Mouse (Mus musculus) forebrain, embryonic 14.5 days (tissue): ENCODE measurements around the gene Gm7544. TPM values are rescaled to one million over a fixed set of nuclear protein-coding genes. Genes with fewer than 3 reads are reported as not detected.

Experiments used
- polyA plus RNA-seq: library from polyadenylated mRNA; unstranded; fragments of >200 nt; fragmentation: Nextera tagmentation; extraction: Ambion mirVana; gene quantifications from 2 replicates; pipeline ENCODE4 v1.2.1, GENCODE M21; 2014

Gene Gm7544
- polyA plus RNA-seq, 1 experiment from 2014 or later: not detected

Other genes starting within 250 kb of the Gm7544 start
- 462 and 492 TPM in 2 replicates for gene Mff, start 231.1 kb downstream of the Gm7544 start, polyA plus RNA-seq
- not detected in 2 replicates for gene Tm4sf20, start 187.6 kb downstream of the Gm7544 start, polyA plus RNA-seq
- gene Gm47791, start 184.8 kb downstream of the Gm7544 start, polyA plus RNA-seq: not detected in 2 replicates
- gene Agfg1, start 116.5 kb downstream of the Gm7544 start, polyA plus RNA-seq: 40.4 and 42.3 TPM in 2 replicates
- not detected in 2 replicates for gene A030005L19Rik, start 42.7 kb downstream of the Gm7544 start, polyA plus RNA-seq
- gene A030014E15Rik, start 31.1 kb downstream of the Gm7544 start, polyA plus RNA-seq: not detected in 2 replicates
- not detected in 2 replicates for gene Gm6217, start 24.6 kb downstream of the Gm7544 start, polyA plus RNA-seq
- not detected in 2 replicates for gene A030003K21Rik, start 12.6 kb downstream of the Gm7544 start, polyA plus RNA-seq
- gene Gm47955, start 4.3 kb upstream of the Gm7544 start, polyA plus RNA-seq: not detected in 2 replicates
- gene Gm47959, start 44.5 kb upstream of the Gm7544 start, polyA plus RNA-seq: not detected in 2 replicates
- gene Slc19a3, start 82.4 kb upstream of the Gm7544 start, polyA plus RNA-seq: 0.57 and 0.75 TPM in 2 replicates
- not detected in 2 replicates for gene Krtap28-10, start 86.5 kb upstream of the Gm7544 start, polyA plus RNA-seq
- gene Gm47969, start 88.9 kb upstream of the Gm7544 start, polyA plus RNA-seq: not detected in 2 replicates
- not detected in 2 replicates for gene A030005K14Rik, start 103.4 kb upstream of the Gm7544 start, polyA plus RNA-seq
- not detected in 2 replicates for gene Krtap28-13, start 104.9 kb upstream of the Gm7544 start, polyA plus RNA-seq
- not detected in 2 replicates for gene Ccl20, start 160.8 kb upstream of the Gm7544 start, polyA plus RNA-seq
- 0.51 and 0.80 TPM in 2 replicates for gene Daw1, start 203.7 kb upstream of the Gm7544 start, polyA plus RNA-seq